Mouse (Mus musculus): ENCODE data around the gene Zfp689. TPM values are rescaled to one million over a fixed set of nuclear protein-coding genes. Genes with fewer than 3 reads are reported as not detected.
"Not testable (repeated sequence)": the region's sequence is repeated elsewhere in the genome, so short reads cannot be mapped to it uniquely, and the experiment has no call there.

Gene Zfp689
- polyA plus RNA-seq, 2 experiments from 2014 or later = 3.3 to 5.4 TPM

GRCm38 (mm10) chr7:127470011-127470715, 21.2 kb upstream of the Zfp689 start:
- ATAC-seq = no peak

GRCm38 (mm10) chr7:127466606-127467005, 17.6 kb upstream of the Zfp689 start:
- no peak for ATAC-seq

- ATAC-seq = not testable (repeated sequence)
These were observed 16.7 kb upstream of the Zfp689 start for GRCm38 (mm10) chr7:127465670-127466069.

- ATAC-seq = no peak
These were observed 16.2 kb upstream of the Zfp689 start for GRCm38 (mm10) chr7:127465191-127465590.

- not testable (repeated sequence) for ATAC-seq
These were observed 10.4 kb upstream of the Zfp689 start, which contains the start of gene Prr14 for GRCm38 (mm10) chr7:127459311-127459710. Prr14 (plus strand) TSS chr7:127459611.

GRCm38 (mm10) chr7:127458371-127459122, 9.6 kb upstream of the Zfp689 start:
- not testable (repeated sequence) for ATAC-seq

- ATAC-seq = no peak
These were observed 5.9 kb upstream of the Zfp689 start for GRCm38 (mm10) chr7:127454905-127455304.

GRCm38 (mm10) chr7:127453056-127453455, 4.1 kb upstream of the Zfp689 start:
- ATAC-seq = no peak

- ATAC-seq = no peak
These were observed 1.0 kb upstream of the Zfp689 start for GRCm38 (mm10) chr7:127449966-127450365.

- ATAC-seq = no peak
These were observed 5.0 kb downstream of the Zfp689 start for GRCm38 (mm10) chr7:127443976-127444375.

- no peak for ATAC-seq
These were observed 11.2 kb downstream of the Zfp689 start for GRCm38 (mm10) chr7:127437724-127438123.

GRCm38 (mm10) chr7:127435206-127435605, 13.8 kb downstream of the Zfp689 start:
- no peak for ATAC-seq

GRCm38 (mm10) chr7:127426354-127426753, 22.6 kb downstream of the Zfp689 start:
- ATAC-seq = no peak

GRCm38 (mm10) chr7:127425911-127426310, 23.0 kb downstream of the Zfp689 start:
- ATAC-seq = no peak

- ATAC-seq = no peak
These were observed 23.7 kb downstream of the Zfp689 start for GRCm38 (mm10) chr7:127425291-127425690.

GRCm38 (mm10) chr7:127422247-127422646, 26.7 kb downstream of the Zfp689 start:
- no peak for ATAC-seq

- peak; percentile 97 for ATAC-seq
These were observed 27.4 kb downstream of the Zfp689 start, which contains the start of gene Zfp688 for GRCm38 (mm10) chr7:127421388-127422191. Zfp688 (minus strand) TSS chr7:127422068.

GRCm38 (mm10) chr7:127411418-127411817, 37.5 kb downstream of the Zfp689 start:
- no peak for ATAC-seq

GRCm38 (mm10) chr7:127406002-127406987, 42.7 kb downstream of the Zfp689 start, which contains the start of gene Zfp764:
Zfp764 (minus strand) TSS chr7:127406822.
- peak; percentile 93 for ATAC-seq

GRCm38 (mm10) chr7:127404101-127404500, 44.9 kb downstream of the Zfp689 start:
- ATAC-seq = not testable (repeated sequence)

- ATAC-seq = no peak
These were observed 46.0 kb downstream of the Zfp689 start for GRCm38 (mm10) chr7:127402980-127403379.

- ATAC-seq = no peak
These were observed 48.6 kb downstream of the Zfp689 start for GRCm38 (mm10) chr7:127400355-127400754.

Data from activated CD4-positive, CD25-positive, alpha-beta regulatory T cell, adult 4 months (primary cell).